Mouse (Mus musculus) stomach, embryonic 15.5 days (tissue): Measurements from ENCODE around the gene Mettl21c. TPM values are rescaled to one million over a fixed set of nuclear protein-coding genes. Genes with fewer than 3 reads are reported as not detected.

Experiments used
- ATAC-seq: fragments of 200-750 bp; cut with Nextera tagmentation; 2 replicates; pipeline ENCODE4 v1.8.0; 2017; ENCODE audit warnings: low read depth, moderate number of reproducible peaks, moderate TSS enrichment; ENCODE audit not compliant: insufficient read depth, low FRiP score
- H3K27ac ChIP-seq: fragments of 300-500 bp; sonication (generic); 2 replicates; pipeline ENCODE4 v1.5.1; 2015; ENCODE audit warnings: mild to moderate bottlenecking, inconsistent platforms
- H3K27me3 ChIP-seq: fragments of 300-500 bp; sonication (generic); replicated peaks from 2 replicates; pipeline ENCODE4 v1.6.1; 2015; ENCODE audit warnings: inconsistent platforms
- H3K36me3 ChIP-seq: fragments of 300-500 bp; sonication (generic); 2 replicates; pipeline ENCODE4 v1.6.1; 2015; ENCODE audit warnings: inconsistent platforms
- H3K4me1 ChIP-seq: fragments of 300-500 bp; sonication (generic); 2 replicates; pipeline ENCODE4 v1.6.1; 2015; ENCODE audit warnings: inconsistent platforms
- H3K4me2 ChIP-seq: fragments of 300-500 bp; sonication (generic); 2 replicates; pipeline ENCODE4 v1.6.1; 2015; ENCODE audit warnings: mild to moderate bottlenecking, inconsistent platforms
- H3K4me3 ChIP-seq: fragments of 300-500 bp; sonication (generic); replicated peaks from 2 replicates; pipeline ENCODE4 v1.5.1; 2015; ENCODE audit warnings: inconsistent platforms
- H3K9ac ChIP-seq: fragments of 300-500 bp; sonication (generic); 2 replicates; pipeline ENCODE4 v1.6.1; 2015; ENCODE audit warnings: inconsistent platforms
- H3K9me3 ChIP-seq: fragments of 300-500 bp; sonication (generic); 2 replicates; pipeline ENCODE4 v1.6.1; 2016; ENCODE audit warnings: inconsistent platforms
- WGBS: fragments of 180-500 bp; shearing (Covaris S2); methylation state at CpG from one replicate; pipeline ENCODE4 v1.1.7; 2015; 5-methylcytosine and 5-hydroxymethylcytosine counted together
- polyA plus RNA-seq: library from polyadenylated mRNA; unstranded; fragments of >200 nt; fragmentation: Nextera tagmentation; extraction: Ambion mirVana; gene quantifications from 2 replicates; pipeline ENCODE4 v1.2.1, GENCODE M21; 2015

Mettl21c gene
- polyA plus RNA-seq, 1 experiment from 2014 or later = 0.46 TPM

- no peaks in the 10 kb centered on the region for H3K4me1 ChIP-seq
- no peak overlapping the region for H3K4me3 ChIP-seq
- no peak for ATAC-seq
- 73% methylated on average over 1 of the region's 1 CpGs for WGBS
- H3K36me3 ChIP-seq = no peaks in the 10 kb centered on the region
- H3K9me3 ChIP-seq = no peaks in the 10 kb centered on the region
- no peaks in the 10 kb centered on the region for H3K27me3 ChIP-seq
- no peak overlapping the region for H3K4me2 ChIP-seq
- no peak overlapping the region for H3K9ac ChIP-seq
- H3K27ac ChIP-seq = no peak overlapping the region
Measured at GRCm38 (mm10) chr1:44022656-44023055, 2.8 kb upstream of the Mettl21c start.

DNA sequence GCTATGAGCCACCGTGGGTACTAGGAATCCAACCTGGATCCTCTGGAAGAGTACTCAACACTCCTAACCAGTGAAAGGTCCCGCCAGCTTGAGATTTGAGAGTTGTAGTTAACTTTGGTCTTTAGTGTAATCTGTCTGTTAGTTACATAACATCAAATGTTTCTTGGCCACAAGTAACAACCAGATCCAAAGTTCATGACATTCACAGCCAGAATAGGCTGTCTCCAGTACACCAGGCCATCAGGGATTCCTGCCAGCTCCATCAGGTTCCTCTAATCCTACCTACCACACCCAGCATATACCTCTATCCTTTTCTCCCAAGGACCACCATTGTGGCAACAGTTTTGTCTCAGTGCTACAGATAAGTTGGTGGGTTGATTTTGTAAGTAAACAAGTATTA, 4.3 kb downstream of the Mettl21c start:
- Histone ChIP-seq H3K4me2 (no peak overlapping the region), H3K9me3 (no peaks in the 10 kb centered on the region), H3K9ac (no peak overlapping the region), H3K4me3 (no peak overlapping the region), H3K27ac (no peak overlapping the region), H3K27me3 (no peaks in the 10 kb centered on the region), H3K4me1 (no peaks in the 10 kb centered on the region), H3K36me3 (no peaks in the 10 kb centered on the region)
- 84% methylated on average over 2 of the region's 2 CpGs for WGBS
- no peak for ATAC-seq

GRCm38 (mm10) chr1:44004513-44004912, 15.3 kb downstream of the Mettl21c start:
- ATAC-seq = no peak
- no peaks in the 10 kb centered on the region for H3K27me3 ChIP-seq
- no peaks in the 10 kb centered on the region for H3K4me1 ChIP-seq
- 90% methylated on average over 2 of the region's 2 CpGs for WGBS
- no peak overlapping the region for H3K9ac ChIP-seq
- H3K9me3 ChIP-seq = no peaks in the 10 kb centered on the region
- H3K4me2 ChIP-seq = no peak overlapping the region
- H3K36me3 ChIP-seq = peaks cover 8% of the 10 kb centered on the region; the same call in 1 of the 2 replicates
- no peak overlapping the region for H3K27ac ChIP-seq
- no peak overlapping the region for H3K4me3 ChIP-seq

- peaks cover 34% of the 10 kb centered on the region for H3K36me3 ChIP-seq
Measured at GRCm38 (mm10) chr1:43996914-43997589, 22.8 kb downstream of the Mettl21c start.

DNA sequence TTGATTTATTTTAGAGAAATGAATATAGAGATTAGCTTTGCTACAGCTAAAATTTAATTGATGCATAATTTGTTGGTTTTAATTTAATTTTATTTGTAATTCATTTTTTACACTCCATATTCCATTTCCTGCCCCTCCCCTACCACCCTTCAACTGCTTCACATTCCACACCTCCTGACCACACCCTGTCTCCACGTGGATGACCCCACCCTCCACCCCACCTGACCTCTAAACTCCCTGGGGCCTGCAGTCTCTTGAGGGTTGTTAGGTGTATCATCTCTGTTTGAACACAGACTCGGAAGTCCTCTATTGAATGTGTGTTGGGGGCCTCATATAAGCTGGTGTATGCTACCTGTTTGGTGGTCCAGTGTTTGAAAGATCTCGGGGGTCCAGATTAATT, 48.7 kb downstream of the Mettl21c start:
- Histone ChIP-seq H3K4me2 (no peak overlapping the region), H3K27me3 (no peaks in the 10 kb centered on the region), H3K27ac (no peak overlapping the region), H3K9me3 (no peaks in the 10 kb centered on the region), H3K4me1 (no peaks in the 10 kb centered on the region), H3K36me3 (peaks cover 18% of the 10 kb centered on the region), H3K4me3 (no peak overlapping the region), H3K9ac (no peak overlapping the region)
- no peak for ATAC-seq
- 64% methylated on average over 3 of the region's 3 CpGs for WGBS

More at GRCm38 (mm10) chr1:43996914-43997589, 22.8 kb downstream of the Mettl21c start:
- Histone ChIP-seq H3K4me3 (no peak overlapping the region), H3K9ac (no peak overlapping the region), H3K9me3 (no peaks in the 10 kb centered on the region), H3K4me1 (no peaks in the 10 kb centered on the region), H3K27me3 (no peaks in the 10 kb centered on the region), H3K4me2 (no peak overlapping the region), H3K27ac (no peak overlapping the region)
- no peak for ATAC-seq
- WGBS = 95% methylated on average over 4 of the region's 4 CpGs

- H3K4me2 ChIP-seq = no peak overlapping the region
- no peaks in the 10 kb centered on the region for H3K4me1 ChIP-seq
- 87% methylated on average over 3 of the region's 3 CpGs for WGBS
- no peak overlapping the region for H3K4me3 ChIP-seq
- H3K27me3 ChIP-seq = no peaks in the 10 kb centered on the region
- ATAC-seq = no peak
- H3K36me3 ChIP-seq = peaks cover 18% of the 10 kb centered on the region
- H3K27ac ChIP-seq = no peak overlapping the region
- H3K9me3 ChIP-seq = no peaks in the 10 kb centered on the region
- no peak overlapping the region for H3K9ac ChIP-seq
Measured at GRCm38 (mm10) chr1:43969361-43969760, 50.5 kb downstream of the Mettl21c start.

- no peak overlapping the region for H3K4me3 ChIP-seq
- no peak for ATAC-seq
- H3K4me2 ChIP-seq = no peak overlapping the region
- peaks cover 18% of the 10 kb centered on the region; the same call in 1 of the 2 replicates for H3K36me3 ChIP-seq
- no peaks in the 10 kb centered on the region for H3K4me1 ChIP-seq
- H3K27ac ChIP-seq = no peak overlapping the region
- no peak overlapping the region for H3K9ac ChIP-seq
- H3K9me3 ChIP-seq = no peaks in the 10 kb centered on the region
- 85% methylated on average over 4 of the region's 4 CpGs for WGBS
- no peaks in the 10 kb centered on the region for H3K27me3 ChIP-seq
Measured at GRCm38 (mm10) chr1:43966756-43967155, 53.1 kb downstream of the Mettl21c start.

GRCm38 (mm10) chr1:43964381-43964780, 55.5 kb downstream of the Mettl21c start:
- Histone ChIP-seq H3K27ac (no peak overlapping the region), H3K36me3 (peaks cover 16% of the 10 kb centered on the region; the same call in 1 of the 2 replicates), H3K9me3 (no peaks in the 10 kb centered on the region), H3K9ac (no peak overlapping the region), H3K4me3 (no peak overlapping the region), H3K27me3 (no peaks in the 10 kb centered on the region), H3K4me1 (no peaks in the 10 kb centered on the region), H3K4me2 (no peak overlapping the region)
- WGBS = 77% methylated on average over 4 of the region's 4 CpGs
- no peak for ATAC-seq

Other genes with a start within 250 kb of the Mettl21c start
- 21.9 and 22.3 TPM in 2 replicates for gene Uxs1, start 192.2 kb downstream of the Mettl21c start, polyA plus RNA-seq
- gene Tpp2, start 86.4 kb downstream of the Mettl21c start, polyA plus RNA-seq = 52.5 and 59.7 TPM in 2 replicates
- 0.08 and 0.10 TPM in 2 replicates for gene Gm8251, start 41.9 kb upstream of the Mettl21c start, polyA plus RNA-seq
- 74.2 and 82.2 TPM in 2 replicates for gene Tex30, start 82.4 kb upstream of the Mettl21c start, polyA plus RNA-seq
- 51.6 and 53.1 TPM in 2 replicates for gene Kdelc1, start 98.8 kb upstream of the Mettl21c start, polyA plus RNA-seq
- 16.0 and 17.7 TPM in 2 replicates for gene Bivm, start 98.9 kb upstream of the Mettl21c start, polyA plus RNA-seq
- 20.5 and 21.6 TPM in 2 replicates for gene Ercc5, start 127.7 kb upstream of the Mettl21c start, polyA plus RNA-seq
- gene Mettl21e, start 198.9 kb upstream of the Mettl21c start, polyA plus RNA-seq = 0.06 TPM in 1 of 2 replicates, not detected in the other